Mouse (Mus musculus): ENCODE results near the gene Ifnlr1.

GRCm38 (mm10) chr4:135733901-135734300 is 47.8 kb downstream of the Ifnlr1 start:
- TF ChIP-seq CTCF (IDR thresholded peaks at IDR 0.05; ENCODE audit: low read depth) (no peak), EP300 (IDR thresholded peaks at IDR 0.05; ENCODE audit: low read depth) (no peak)
